Mouse (Mus musculus) midbrain, postnatal 0 days (tissue): ENCODE measurements around the gene Slc45a3. TPM values are rescaled to one million over a fixed set of nuclear protein-coding genes. Genes with fewer than 3 reads are reported as not detected.

ENCODE experiments used
- ATAC-seq: fragments of 200-750 bp; cut with Nextera tagmentation; 2 replicates; pipeline ENCODE4 v1.8.0; 2017; ENCODE audit warnings: moderate number of reproducible peaks, mild to moderate bottlenecking, moderate TSS enrichment, moderate library complexity; ENCODE audit not compliant: low FRiP score
- DNase-seq: peaks from one replicate; pipeline ENCODE4 v3.0.0-alpha.2; 2015; ENCODE audit warnings: low spot score
- H3K27ac ChIP-seq: fragments of 300-500 bp; sonication (generic); 2 replicates; pipeline ENCODE4 v1.5.1; 2014; ENCODE audit warnings: low read depth, mild to moderate bottlenecking, low read length, mixed read lengths
- H3K27me3 ChIP-seq: fragments of 300-500 bp; sonication (generic); 2 replicates; pipeline ENCODE4 v1.6.1; 2014; ENCODE audit warnings: low read length, control low read depth, mixed read lengths; ENCODE audit not compliant: insufficient read depth
- H3K36me3 ChIP-seq: fragments of 300-500 bp; sonication (generic); 2 replicates; pipeline ENCODE4 v1.6.1; 2014; ENCODE audit warnings: low read length, control low read depth, mixed read lengths; ENCODE audit not compliant: insufficient read depth
- H3K4me1 ChIP-seq: fragments of 300-500 bp; sonication (generic); 2 replicates; pipeline ENCODE4 v1.6.1; 2014; ENCODE audit warnings: mild to moderate bottlenecking, control low read depth, antibody characterized with exemption, low read length, mixed read lengths; ENCODE audit not compliant: insufficient read depth
- H3K4me2 ChIP-seq: fragments of 300-500 bp; sonication (generic); 2 replicates; pipeline ENCODE4 v1.6.1; 2014; ENCODE audit warnings: low read depth, mild to moderate bottlenecking, low read length, mixed read lengths; ENCODE audit not compliant: poor library complexity, severe bottlenecking
- H3K4me3 ChIP-seq: fragments of 300-500 bp; sonication (generic); 2 replicates; pipeline ENCODE4 v1.5.1; 2014; ENCODE audit warnings: low read depth, mild to moderate bottlenecking, low read length, moderate library complexity
- H3K9ac ChIP-seq: fragments of 300-500 bp; sonication (generic); replicated peaks from 2 replicates; pipeline ENCODE4 v1.6.1; 2014; ENCODE audit warnings: mild to moderate bottlenecking, low read length, moderate library complexity, mixed read lengths; ENCODE audit not compliant: poor library complexity, severe bottlenecking
- H3K9me3 ChIP-seq: fragments of 300-500 bp; sonication (generic); 2 replicates; pipeline ENCODE4 v1.6.1; 2016; ENCODE audit warnings: low read length, control low read depth
- CTCF ChIP-seq: IDR thresholded peaks from 2 replicates; pipeline ENCODE4 v1.5.1; 2016; ENCODE audit warnings: antibody characterized with exemption, mild to moderate bottlenecking
- WGBS: fragments of 180-500 bp; shearing (Covaris S2); extraction: QIAGEN DNeasy Blood & Tissue Kit; methylation state at CpG from one replicate; pipeline ENCODE4 v1.1.7; 2014; 5-methylcytosine and 5-hydroxymethylcytosine counted together
- polyA plus RNA-seq: library from polyadenylated mRNA; unstranded; fragments of >200 nt; fragmentation: Nextera tagmentation; extraction: Ambion mirVana; gene quantifications from 2 replicates; pipeline ENCODE4 v1.2.1, GENCODE M21; 2015
- total RNA-seq: library from RNA; depleted of rRNA; stranded (reverse); fragments of >200 nt; gene quantifications from 2 replicates; pipeline ENCODE4 v1.2.3, GENCODE M21; 2014

Gene Slc45a3
- total and polyA plus RNA-seq, 2 experiments from 2014 or later: 0.38 to 1.3 TPM

DNA sequence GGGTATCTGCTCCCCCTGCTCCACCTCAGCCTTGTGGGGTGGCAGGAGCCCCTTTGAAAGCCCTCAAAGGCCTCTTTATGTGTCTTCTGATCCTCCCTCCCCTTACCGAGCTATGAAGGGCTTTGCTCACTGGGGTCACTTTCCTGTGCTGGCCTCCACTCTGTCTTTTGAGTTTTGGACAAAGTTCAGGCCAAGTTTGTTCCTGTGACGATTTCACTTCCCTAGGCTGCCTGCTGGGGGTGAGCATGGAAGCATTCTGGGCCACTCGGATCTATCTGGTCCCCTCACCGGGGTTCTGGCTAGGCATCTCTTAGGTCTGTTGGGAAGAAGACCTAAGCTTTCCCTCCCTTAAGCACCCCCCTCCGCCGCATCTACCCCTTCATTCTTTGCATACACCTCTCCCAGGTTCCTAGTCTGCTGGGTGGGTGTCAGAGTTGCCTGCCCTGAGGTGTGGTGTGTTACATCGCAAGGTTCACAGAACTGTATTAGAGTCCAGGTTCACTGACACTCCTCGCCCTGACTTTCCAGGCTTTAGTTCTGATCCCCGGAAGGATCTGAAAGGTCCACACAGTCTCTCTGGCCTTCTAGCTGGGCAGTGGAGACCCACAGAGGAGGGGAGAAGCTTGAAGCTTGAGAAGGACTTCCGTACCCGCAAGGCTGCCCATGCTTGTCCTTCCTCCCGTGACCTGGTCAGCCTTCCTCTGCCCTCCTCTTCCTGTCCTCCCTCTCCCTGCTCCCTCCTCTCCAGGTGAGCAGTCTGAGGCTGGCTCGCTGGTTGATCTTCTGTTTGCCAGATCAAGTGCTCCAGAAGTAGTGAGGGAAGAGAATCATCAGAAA lies 9.9 kb downstream of the Slc45a3 start:
- no peak for TF ChIP-seq CTCF
- Histone ChIP-seq H3K4me2 (no peak overlapping the region), H3K27me3 (no peaks in the 10 kb centered on the region; the same call in 1 of the 2 replicates), H3K27ac (no peak overlapping the region), H3K9me3 (no peaks in the 10 kb centered on the region), H3K4me1 (no peaks in the 10 kb centered on the region), H3K4me3 (no peak overlapping the region), H3K9ac (no peak overlapping the region), H3K36me3 (no peaks in the 10 kb centered on the region)
- DNase-seq (no peak), ATAC-seq (no peak)
- 27% methylated on average over 13 of the region's 13 CpGs for WGBS

DNA sequence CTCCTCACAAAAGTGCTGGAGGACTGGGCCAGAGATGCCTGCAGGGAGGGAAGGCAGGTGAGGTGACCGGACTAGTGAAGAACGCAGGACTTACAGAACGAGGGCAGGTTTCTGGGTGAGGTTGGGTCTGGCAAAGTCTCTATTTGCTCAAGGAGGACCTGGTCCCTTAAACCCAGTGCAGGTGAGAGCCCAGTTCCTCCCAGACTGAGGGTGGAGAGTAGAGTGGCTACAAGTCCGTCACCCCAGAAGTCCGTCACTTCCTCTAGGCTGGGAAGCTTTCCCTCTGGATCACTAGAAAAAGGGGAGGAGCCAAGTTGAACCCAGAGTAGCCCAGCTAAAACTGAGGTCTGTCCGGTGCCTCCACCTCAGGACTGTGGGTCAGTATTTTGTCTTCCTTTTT lies 11.2 kb downstream of the Slc45a3 start:
- H3K27ac ChIP-seq: no peak overlapping the region
- no peaks in the 10 kb centered on the region for H3K9me3 ChIP-seq
- no peak overlapping the region for H3K9ac ChIP-seq
- TF ChIP-seq CTCF: no peak
- 80% methylated on average over 6 of the region's 6 CpGs for WGBS
- no peaks in the 10 kb centered on the region; the same call in 1 of the 2 replicates for H3K27me3 ChIP-seq
- no peak overlapping the region for H3K4me3 ChIP-seq
- DNase-seq (no peak), ATAC-seq (no peak)
- H3K4me1 ChIP-seq: no peaks in the 10 kb centered on the region
- no peak overlapping the region for H3K4me2 ChIP-seq
- no peaks in the 10 kb centered on the region for H3K36me3 ChIP-seq

DNA sequence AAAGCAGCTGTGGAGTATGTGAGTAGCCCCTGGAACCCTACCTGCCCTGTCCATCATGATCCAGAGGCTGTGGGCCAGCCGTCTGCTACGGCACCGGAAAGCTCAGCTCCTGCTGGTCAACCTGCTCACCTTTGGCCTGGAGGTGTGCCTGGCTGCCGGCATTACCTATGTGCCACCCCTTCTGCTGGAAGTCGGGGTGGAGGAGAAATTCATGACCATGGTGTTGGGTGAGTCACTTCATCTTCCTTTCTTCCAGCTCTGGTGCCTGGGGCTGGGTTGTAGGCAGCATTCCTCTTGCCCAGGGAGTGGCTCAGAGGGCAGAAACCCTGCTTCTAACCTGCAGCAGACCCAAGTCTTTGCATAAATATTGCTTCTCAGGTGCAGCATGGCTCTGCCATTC lies 14.1 kb downstream of the Slc45a3 start:
- H3K9me3 ChIP-seq: no peaks in the 10 kb centered on the region
- H3K4me3 ChIP-seq: no peak overlapping the region
- no peak for TF ChIP-seq CTCF
- ATAC-seq (no peak), DNase-seq (no peak)
- H3K27ac ChIP-seq: no peak overlapping the region
- no peak overlapping the region for H3K4me2 ChIP-seq
- H3K4me1 ChIP-seq: no peaks in the 10 kb centered on the region
- WGBS: 90% methylated on average over 5 of the region's 5 CpGs
- no peak overlapping the region for H3K9ac ChIP-seq
- no peaks in the 10 kb centered on the region for H3K36me3 ChIP-seq
- H3K27me3 ChIP-seq: no peaks in the 10 kb centered on the region; the same call in 1 of the 2 replicates

DNA sequence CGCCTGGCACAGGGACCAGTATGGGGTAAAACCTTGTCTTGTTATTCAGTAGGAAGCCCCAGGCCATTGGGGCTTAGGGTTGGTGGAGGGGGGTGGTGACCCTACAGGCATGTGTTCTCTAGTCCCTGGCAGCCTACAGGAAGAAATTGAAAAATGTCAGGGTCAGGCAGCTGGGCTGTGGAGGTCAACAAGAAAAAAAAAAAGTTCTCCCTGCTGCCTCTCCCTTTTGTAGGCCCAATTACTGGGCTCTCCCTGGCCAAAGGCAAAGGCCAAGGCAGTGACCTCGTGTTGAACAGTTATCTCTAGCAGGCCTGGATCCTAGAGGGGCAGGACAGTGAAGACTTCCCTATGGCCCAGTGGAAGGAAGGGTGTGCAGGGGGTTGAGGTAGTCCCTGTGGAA lies 17.7 kb downstream of the Slc45a3 start:
- H3K27me3 ChIP-seq: no peaks in the 10 kb centered on the region
- no peaks in the 10 kb centered on the region for H3K4me1 ChIP-seq
- H3K9me3 ChIP-seq: no peaks in the 10 kb centered on the region
- H3K9ac ChIP-seq: no peak overlapping the region
- H3K4me2 ChIP-seq: no peak overlapping the region
- H3K27ac ChIP-seq: no peak overlapping the region
- 40% methylated on average over 2 of the region's 2 CpGs for WGBS
- no peak for ATAC-seq
- DNase-seq: no peak
- no peaks in the 10 kb centered on the region for H3K36me3 ChIP-seq
- no peak for TF ChIP-seq CTCF
- no peak overlapping the region for H3K4me3 ChIP-seq

DNA sequence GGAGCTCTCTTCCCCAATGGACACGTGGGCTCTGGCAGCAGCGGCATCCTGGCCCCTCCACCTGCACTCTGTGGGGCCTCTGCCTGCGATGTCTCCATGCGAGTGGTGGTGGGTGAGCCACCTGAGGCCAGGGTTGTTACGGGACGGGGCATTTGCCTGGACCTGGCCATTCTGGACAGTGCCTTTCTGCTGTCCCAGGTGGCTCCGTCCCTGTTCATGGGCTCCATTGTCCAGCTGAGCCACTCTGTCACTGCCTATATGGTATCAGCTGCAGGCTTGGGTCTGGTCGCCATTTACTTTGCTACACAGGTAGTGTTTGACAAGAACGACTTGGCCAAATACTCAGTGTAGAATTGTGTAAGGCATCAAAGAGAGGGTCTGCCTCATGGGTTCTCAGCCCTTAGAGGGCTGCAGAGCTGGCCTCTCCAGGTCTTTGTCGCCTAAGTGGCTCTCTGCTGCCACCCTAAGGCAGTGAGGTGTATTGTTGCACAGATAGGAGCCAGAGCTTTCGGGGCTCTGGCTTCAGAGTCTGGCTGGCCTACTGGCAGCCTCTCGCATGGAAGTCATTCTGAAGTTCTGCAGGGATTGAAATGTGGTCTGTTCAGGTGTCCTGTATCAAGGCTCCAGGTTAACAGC lies 18.7 kb downstream of the Slc45a3 start:
- ATAC-seq (peak; percentile 24; the same call in 1 of the 2 replicates), DNase-seq (peak; percentile 77)
- Histone ChIP-seq H3K4me2 (no peak overlapping the region), H3K4me3 (no peak overlapping the region), H3K4me1 (no peaks in the 10 kb centered on the region), H3K36me3 (no peaks in the 10 kb centered on the region), H3K9ac (no peak overlapping the region), H3K27me3 (no peaks in the 10 kb centered on the region), H3K27ac (no peak overlapping the region), H3K9me3 (no peaks in the 10 kb centered on the region)
- TF ChIP-seq CTCF: peak; percentile 86
- WGBS: 53% methylated on average over 12 of the region's 12 CpGs

DNA sequence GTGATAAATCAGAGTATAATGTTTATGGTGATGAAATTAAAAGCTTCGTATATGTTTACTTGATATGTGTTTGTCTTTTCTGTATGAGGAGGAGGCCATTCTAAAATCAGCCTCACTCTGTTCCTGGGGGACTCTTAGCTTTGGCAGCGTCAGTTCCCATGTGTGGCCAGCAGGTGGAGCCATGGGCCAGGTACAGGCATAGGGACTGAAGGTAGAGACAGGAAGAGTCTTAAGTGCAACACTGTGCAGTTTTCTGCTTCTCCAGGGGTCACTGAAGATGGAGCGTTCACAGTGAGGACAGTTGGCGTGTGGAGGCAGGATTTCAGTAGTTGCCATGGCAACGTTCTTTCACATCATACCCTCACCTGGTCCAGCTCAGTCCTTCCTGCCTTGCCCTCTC lies 20.1 kb downstream of the Slc45a3 start:
- H3K27ac ChIP-seq: no peak overlapping the region
- no peak overlapping the region for H3K4me3 ChIP-seq
- 12% methylated on average over 5 of the region's 5 CpGs for WGBS
- H3K36me3 ChIP-seq: no peaks in the 10 kb centered on the region
- ATAC-seq: peak; percentile 54
- no peaks in the 10 kb centered on the region for H3K4me1 ChIP-seq
- no peaks in the 10 kb centered on the region for H3K27me3 ChIP-seq
- peak; percentile 78 for DNase-seq
- no peak overlapping the region for H3K9ac ChIP-seq
- no peaks in the 10 kb centered on the region for H3K9me3 ChIP-seq
- no peak overlapping the region for H3K4me2 ChIP-seq
- peak; percentile 97 for TF ChIP-seq CTCF
